Mouse (Mus musculus) large intestine, adult 2 months (tissue): ENCODE measurements around the gene Ppp1r36. TPM values are rescaled to one million over a fixed set of nuclear protein-coding genes. Genes with fewer than 3 reads are reported as not detected.

Experiments used
- DNase-seq: peaks from one replicate; pipeline ENCODE4 v3.0.0-alpha.2; 2012; ENCODE audit warnings: low read depth, low spot score
- WGBS: fragments of 180-500 bp; shearing (Covaris S2); methylation state at CpG from one replicate; pipeline ENCODE4 v1.1.7; 2018; 5-methylcytosine and 5-hydroxymethylcytosine counted together
- polyA plus RNA-seq: library from polyadenylated mRNA; depleted of rRNA; stranded (reverse); fragments of >200 nt; gene quantifications from 2 replicates; pipeline ENCODE4 v1.2.3, GENCODE M21; 2012

The Ppp1r36 gene
- polyA plus RNA-seq, 1 experiment: not detected

- WGBS: 76% methylated on average over 3 of the region's 3 CpGs
- no peak for DNase-seq
These were observed 25.6 kb upstream of the Ppp1r36 start for GRCm38 (mm10) chr12:76391595-76392271.

- DNase-seq: no peak
- 68% methylated on average over 5 of the region's 5 CpGs for WGBS
These were observed 24.4 kb upstream of the Ppp1r36 start for GRCm38 (mm10) chr12:76392979-76393378.

GRCm38 (mm10) chr12:76397281-76397680 is 20.1 kb upstream of the Ppp1r36 start:
- WGBS: 86% methylated on average over 5 of the region's 5 CpGs
- DNase-seq: no peak

GRCm38 (mm10) chr12:76401674-76402073 is 15.7 kb upstream of the Ppp1r36 start:
- 58% methylated on average over 3 of the region's 3 CpGs for WGBS
- DNase-seq: no peak

GRCm38 (mm10) chr12:76402991-76403885 is 14.1 kb upstream of the Ppp1r36 start:
- 5% methylated on average over 54 of the region's 54 CpGs for WGBS
- peak; percentile 16 for DNase-seq

GRCm38 (mm10) chr12:76403886-76404537 is 13.3 kb upstream of the Ppp1r36 start, which contains the start of gene Hspa2:
TSS of gene Hspa2 (plus strand) at chr12:76404176.
- WGBS: under 1% methylated on average over 54 of the region's 54 CpGs
- DNase-seq: peak; percentile 85

DNA sequence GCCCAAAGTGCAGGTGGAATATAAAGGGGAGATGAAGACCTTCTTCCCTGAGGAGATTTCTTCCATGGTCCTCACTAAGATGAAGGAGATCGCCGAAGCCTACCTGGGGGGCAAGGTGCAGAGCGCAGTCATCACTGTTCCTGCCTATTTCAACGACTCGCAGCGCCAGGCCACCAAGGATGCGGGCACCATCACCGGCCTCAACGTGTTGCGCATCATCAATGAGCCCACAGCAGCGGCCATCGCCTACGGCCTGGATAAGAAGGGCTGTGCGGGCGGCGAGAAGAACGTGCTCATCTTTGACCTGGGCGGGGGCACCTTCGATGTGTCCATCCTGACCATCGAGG is 12.5 kb upstream of the Ppp1r36 start:
- 13% methylated on average over 20 of the region's 20 CpGs for WGBS
- DNase-seq: no peak

DNA sequence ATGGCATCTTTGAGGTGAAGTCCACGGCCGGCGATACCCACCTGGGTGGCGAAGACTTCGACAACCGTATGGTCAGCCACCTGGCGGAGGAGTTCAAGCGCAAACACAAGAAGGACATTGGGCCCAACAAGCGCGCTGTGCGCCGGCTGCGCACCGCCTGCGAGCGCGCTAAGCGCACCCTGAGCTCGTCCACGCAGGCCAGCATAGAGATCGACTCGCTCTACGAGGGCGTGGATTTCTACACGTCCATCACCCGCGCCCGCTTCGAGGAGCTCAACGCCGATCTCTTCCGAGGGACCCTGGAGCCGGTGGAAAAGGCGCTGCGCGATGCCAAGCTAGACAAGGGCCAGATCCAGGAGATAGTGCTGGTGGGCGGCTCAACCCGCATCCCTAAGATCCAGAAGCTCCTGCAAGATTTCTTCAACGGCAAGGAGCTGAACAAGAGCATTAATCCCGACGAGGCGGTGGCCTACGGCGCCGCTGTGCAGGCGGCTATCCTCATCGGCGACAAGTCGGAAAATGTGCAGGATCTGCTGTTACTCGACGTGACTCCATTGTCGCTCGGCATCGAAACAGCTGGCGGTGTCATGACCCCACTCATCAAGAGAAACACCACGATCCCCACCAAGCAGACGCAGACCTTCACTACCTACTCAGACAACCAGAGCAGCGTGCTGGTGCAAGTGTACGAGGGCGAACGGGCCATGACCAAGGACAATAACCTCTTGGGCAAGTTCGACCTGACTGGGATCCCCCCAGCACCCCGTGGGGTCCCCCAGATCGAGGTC is 12.0 kb upstream of the Ppp1r36 start:
- WGBS: 6% methylated on average over 64 of the region's 64 CpGs
- DNase-seq: no peak

- 8% methylated on average over 23 of the region's 23 CpGs for WGBS
- DNase-seq: no peak
These were observed 11.4 kb upstream of the Ppp1r36 start for GRCm38 (mm10) chr12:76405971-76406370.

DNA sequence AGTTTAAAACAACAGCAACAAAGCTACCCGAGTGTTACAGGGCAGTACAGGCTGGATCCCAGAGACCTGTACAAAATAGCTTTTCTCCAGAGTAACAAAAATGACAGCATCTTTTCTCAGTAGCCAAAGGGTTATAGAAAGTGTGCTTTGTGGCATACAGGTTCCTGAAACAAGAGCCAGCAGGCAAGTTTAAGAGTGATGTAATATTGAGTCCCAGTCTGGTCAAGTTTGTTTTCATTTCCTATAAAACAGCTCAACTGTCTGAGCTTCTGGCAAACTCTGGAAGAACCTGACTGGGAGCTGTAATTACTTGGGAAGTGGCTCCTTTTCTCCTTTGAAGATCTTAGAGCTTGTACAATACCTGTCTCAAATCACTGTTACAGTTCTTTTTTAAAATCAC is 10.2 kb upstream of the Ppp1r36 start:
- 58% methylated on average over 1 of the region's 1 CpGs for WGBS
- no peak for DNase-seq

DNA sequence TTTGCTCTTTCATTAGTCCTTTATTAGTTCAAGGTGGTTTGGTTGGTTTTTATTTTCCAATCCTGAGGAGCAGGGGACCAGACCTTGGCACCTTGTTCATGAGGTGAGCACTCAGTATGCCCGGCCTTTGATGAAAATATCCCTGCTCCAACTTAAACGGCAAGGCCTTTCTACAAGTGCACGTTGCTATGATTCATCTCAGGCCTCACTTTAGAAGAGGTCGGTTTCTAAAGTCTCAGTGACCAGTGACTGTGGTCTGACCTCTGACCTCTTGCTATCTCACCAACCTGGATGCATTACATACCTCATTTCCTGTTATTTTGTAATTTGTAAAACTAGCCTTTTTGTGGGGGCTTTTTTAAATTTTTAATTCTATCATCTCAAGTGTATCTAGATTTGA is 8.2 kb upstream of the Ppp1r36 start:
- no peak for DNase-seq
- 61% methylated on average over 4 of the region's 4 CpGs for WGBS

DNA sequence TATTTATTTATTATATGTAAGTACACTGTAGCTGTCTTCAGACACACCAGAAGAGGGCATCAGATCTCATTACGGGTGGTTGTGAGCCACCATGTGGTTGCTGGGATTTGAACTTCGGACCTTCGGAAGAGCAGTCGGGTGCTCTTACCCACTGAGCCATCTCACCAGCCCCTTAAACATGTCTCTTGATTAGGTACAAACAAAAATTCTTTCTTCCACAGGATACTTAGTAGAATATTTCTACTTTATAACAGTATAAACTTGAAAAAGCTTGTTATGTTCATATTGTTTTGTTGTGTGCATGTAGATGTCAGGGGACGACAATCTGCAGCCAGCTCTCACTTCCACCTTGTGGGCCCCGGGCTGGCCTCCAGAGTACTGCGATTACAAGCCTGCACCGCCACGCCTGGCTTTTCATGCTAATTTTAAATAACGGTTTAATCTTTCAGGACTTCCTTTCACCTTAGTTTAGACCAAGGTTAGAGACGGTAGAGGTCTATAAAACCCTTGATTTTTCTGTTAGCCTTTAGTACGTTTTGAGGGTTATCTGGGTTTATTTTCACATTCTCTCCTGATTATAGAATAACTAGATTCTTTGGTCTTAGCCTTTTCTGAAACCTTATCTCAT is 1.8 kb upstream of the Ppp1r36 start:
- no peak for DNase-seq
- 70% methylated on average over 12 of the region's 12 CpGs for WGBS

- 97% methylated on average over 5 of the region's 5 CpGs for WGBS
- DNase-seq: no peak
These were observed 1.0 kb downstream of the Ppp1r36 start for GRCm38 (mm10) chr12:76418346-76418745.

GRCm38 (mm10) chr12:76425256-76425655 is 7.9 kb downstream of the Ppp1r36 start:
- DNase-seq: no peak
- 93% methylated on average over 3 of the region's 3 CpGs for WGBS

GRCm38 (mm10) chr12:76427546-76427945 is 10.2 kb downstream of the Ppp1r36 start:
- no peak for DNase-seq
- 63% methylated on average over 5 of the region's 5 CpGs for WGBS

GRCm38 (mm10) chr12:76430879-76431406 is 13.6 kb downstream of the Ppp1r36 start:
- 55% methylated on average over 5 of the region's 5 CpGs for WGBS
- DNase-seq: no peak

GRCm38 (mm10) chr12:76431431-76431830 is 14.1 kb downstream of the Ppp1r36 start:
- DNase-seq: no peak
- WGBS: 42% methylated on average over 6 of the region's 6 CpGs

GRCm38 (mm10) chr12:76434111-76434510 is 16.8 kb downstream of the Ppp1r36 start:
- no peak for DNase-seq
- 52% methylated on average over 7 of the region's 7 CpGs for WGBS

DNA sequence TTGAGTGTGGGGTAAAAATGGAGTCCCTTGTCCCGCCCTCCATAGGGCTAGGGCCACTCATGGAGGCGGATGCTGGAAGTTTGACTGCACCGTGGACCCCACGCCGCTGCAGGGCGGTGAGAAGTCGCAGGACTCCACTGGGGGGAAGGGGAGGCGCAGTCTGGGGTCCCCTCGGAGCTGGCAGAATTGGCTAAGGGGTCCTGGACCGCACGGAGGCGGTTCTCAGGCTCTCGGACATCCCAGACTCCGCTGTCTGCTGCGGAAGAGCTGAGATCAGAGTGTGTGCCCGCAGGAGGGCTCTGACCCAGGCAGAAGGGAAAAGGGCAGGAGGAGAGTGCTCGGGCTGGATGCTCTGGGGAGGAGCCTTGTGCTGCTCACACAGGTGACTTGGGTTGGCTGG is 17.7 kb downstream of the Ppp1r36 start:
- DNase-seq: no peak
- WGBS: 8% methylated on average over 17 of the region's 17 CpGs
